Mouse (Mus musculus) embryonic facial prominence, embryonic 14.5 days (tissue): Measurements from ENCODE around the gene Aen. TPM values are rescaled to one million over a fixed set of nuclear protein-coding genes. Genes with fewer than 3 reads are reported as not detected.

ENCODE experiments used
- ATAC-seq: fragments of 200-750 bp; cut with Nextera tagmentation; 2 replicates; pipeline ENCODE4 v1.8.0; 2017; ENCODE audit warnings: low read depth, moderate number of reproducible peaks, moderate TSS enrichment
- DNase-seq: peaks from one replicate; pipeline ENCODE4 v3.0.0-alpha.2; 2015; ENCODE audit warnings: low spot score
- H3K27ac ChIP-seq: fragments of 300-500 bp; sonication (generic); replicated peaks from 2 replicates; pipeline ENCODE4 v1.5.1; 2014; ENCODE audit warnings: low read depth, mild to moderate bottlenecking, low read length, moderate library complexity
- H3K27me3 ChIP-seq: fragments of 300-500 bp; sonication (generic); replicated peaks from 2 replicates; pipeline ENCODE4 v1.6.1; 2014; ENCODE audit warnings: low read length; ENCODE audit not compliant: control insufficient read depth, insufficient read depth
- H3K36me3 ChIP-seq: fragments of 300-500 bp; sonication (generic); 2 replicates; pipeline ENCODE4 v1.6.1; 2014; ENCODE audit warnings: low read length, mixed read lengths; ENCODE audit not compliant: control insufficient read depth, insufficient read depth
- H3K4me1 ChIP-seq: fragments of 300-500 bp; sonication (generic); 2 replicates; pipeline ENCODE4 v1.6.1; 2014; ENCODE audit warnings: antibody characterized with exemption, low read length; ENCODE audit not compliant: control insufficient read depth, insufficient read depth
- H3K4me2 ChIP-seq: fragments of 300-500 bp; sonication (generic); 2 replicates; pipeline ENCODE4 v1.6.1; 2014; ENCODE audit warnings: low read depth, mild to moderate bottlenecking, low read length, moderate library complexity, mixed read lengths
- H3K4me3 ChIP-seq: fragments of 300-500 bp; sonication (generic); 2 replicates; pipeline ENCODE4 v1.5.1; 2014; ENCODE audit warnings: low read depth, mild to moderate bottlenecking, low read length
- H3K9ac ChIP-seq: fragments of 300-500 bp; sonication (generic); 2 replicates; pipeline ENCODE4 v1.6.1; 2014; ENCODE audit warnings: low read depth, mild to moderate bottlenecking, low read length, moderate library complexity, mixed read lengths
- H3K9me3 ChIP-seq: fragments of 300-500 bp; sonication (generic); 2 replicates; pipeline ENCODE4 v1.6.1; 2016; ENCODE audit warnings: low read length; ENCODE audit not compliant: control insufficient read depth
- WGBS: fragments of 180-500 bp; shearing (Covaris S2); extraction: QIAGEN DNeasy Blood & Tissue Kit; methylation state at CpG from one replicate; pipeline ENCODE4 v1.1.7; 2014; 5-methylcytosine and 5-hydroxymethylcytosine counted together
- polyA plus RNA-seq: library from polyadenylated mRNA; unstranded; fragments of >200 nt; fragmentation: Nextera tagmentation; extraction: Ambion mirVana; gene quantifications from 2 replicates; pipeline ENCODE4 v1.2.1, GENCODE M21; 2014

Gene Aen
- polyA plus RNA-seq, 1 experiment from 2014 or later = 31.8 TPM

DNA sequence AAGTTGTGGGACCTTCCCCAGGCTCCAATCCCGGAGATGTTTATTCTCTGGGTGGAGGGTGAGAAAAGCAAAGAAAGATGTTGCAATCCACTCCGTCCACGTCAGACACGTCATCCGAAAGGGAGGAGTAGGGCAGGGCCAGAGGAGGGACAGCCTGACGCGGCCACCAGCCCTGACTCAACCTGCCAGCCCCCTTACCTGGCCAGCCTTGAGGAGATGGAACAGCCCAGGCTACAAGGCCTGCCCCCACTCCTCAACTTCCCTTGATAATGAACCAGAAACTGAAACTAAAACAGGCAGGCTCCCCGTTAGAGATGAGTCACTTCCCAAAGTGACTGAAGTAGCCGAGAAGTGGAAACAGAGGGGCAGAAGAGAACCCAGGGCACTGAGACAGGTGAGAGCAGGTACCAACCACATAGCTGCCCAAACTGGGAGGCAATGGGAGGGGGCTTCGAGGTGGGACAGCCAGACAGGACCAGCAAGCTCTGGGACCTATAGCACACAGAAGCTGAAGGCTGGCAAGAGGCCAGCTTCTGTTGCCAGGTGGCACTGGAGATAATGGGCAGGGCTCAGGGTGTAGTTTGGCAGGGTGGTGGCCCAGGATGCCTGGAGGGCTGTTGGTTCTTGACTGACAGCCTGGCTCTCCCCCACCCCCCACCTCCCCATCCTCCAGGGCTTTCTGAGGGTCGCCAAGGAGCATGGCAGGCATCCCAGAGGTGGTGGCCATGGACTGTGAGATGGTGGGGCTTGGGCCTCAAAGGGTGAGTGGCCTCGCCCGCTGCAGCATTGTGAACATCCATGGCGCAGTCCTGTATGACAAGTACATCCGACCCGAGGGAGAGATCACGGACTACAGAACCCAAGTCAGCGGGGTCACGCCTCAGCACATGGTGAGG lies 18.2 kb downstream of the Aen start:
- peaks cover 13% of the 10 kb centered on the region; the same call in 1 of the 2 replicates for H3K4me1 ChIP-seq
- H3K27me3 ChIP-seq = no peaks in the 10 kb centered on the region
- peak overlapping the region; percentile 18; the same call in 1 of the 2 replicates for H3K4me2 ChIP-seq

DNA sequence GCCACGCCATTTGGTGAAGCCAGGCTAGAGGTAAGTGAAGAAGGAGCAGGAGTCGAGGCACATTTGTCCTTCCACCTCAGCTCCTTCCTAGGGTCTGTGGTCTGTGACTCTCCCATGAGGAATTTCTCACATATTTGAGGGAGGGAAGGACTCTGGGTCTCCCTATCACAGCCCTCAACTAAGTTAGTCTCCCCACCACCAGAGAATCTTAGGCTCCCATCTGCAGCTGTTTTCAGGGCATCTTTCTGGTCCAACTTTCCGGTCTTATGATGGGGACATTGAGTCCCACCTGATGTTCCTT lies 18.8 kb downstream of the Aen start:
- Histone ChIP-seq H3K27ac (no peak overlapping the region), H3K27me3 (no peaks in the 10 kb centered on the region), H3K4me2 (no peak overlapping the region), H3K4me1 (peaks cover 13% of the 10 kb centered on the region; the same call in 1 of the 2 replicates), H3K9ac (no peak overlapping the region), H3K36me3 (peaks cover 6% of the 10 kb centered on the region; the same call in 1 of the 2 replicates), H3K9me3 (no peaks in the 10 kb centered on the region), H3K4me3 (no peak overlapping the region)
- 78% methylated on average over 3 of the region's 3 CpGs for WGBS
- ATAC-seq = no peak
- no peak for DNase-seq

More for the DNA sequence above, 18.2 kb downstream of the Aen start:
- 80% methylated on average over 19 of the region's 19 CpGs for WGBS
- Histone ChIP-seq H3K27ac (no peak overlapping the region), H3K4me3 (no peak overlapping the region), H3K9ac (no peak overlapping the region), H3K9me3 (no peaks in the 10 kb centered on the region), H3K36me3 (peaks cover 11% of the 10 kb centered on the region; the same call in 1 of the 2 replicates)
- DNase-seq (peak; percentile 36), ATAC-seq (peak; percentile 36; the same call in 1 of the 2 replicates)

DNA sequence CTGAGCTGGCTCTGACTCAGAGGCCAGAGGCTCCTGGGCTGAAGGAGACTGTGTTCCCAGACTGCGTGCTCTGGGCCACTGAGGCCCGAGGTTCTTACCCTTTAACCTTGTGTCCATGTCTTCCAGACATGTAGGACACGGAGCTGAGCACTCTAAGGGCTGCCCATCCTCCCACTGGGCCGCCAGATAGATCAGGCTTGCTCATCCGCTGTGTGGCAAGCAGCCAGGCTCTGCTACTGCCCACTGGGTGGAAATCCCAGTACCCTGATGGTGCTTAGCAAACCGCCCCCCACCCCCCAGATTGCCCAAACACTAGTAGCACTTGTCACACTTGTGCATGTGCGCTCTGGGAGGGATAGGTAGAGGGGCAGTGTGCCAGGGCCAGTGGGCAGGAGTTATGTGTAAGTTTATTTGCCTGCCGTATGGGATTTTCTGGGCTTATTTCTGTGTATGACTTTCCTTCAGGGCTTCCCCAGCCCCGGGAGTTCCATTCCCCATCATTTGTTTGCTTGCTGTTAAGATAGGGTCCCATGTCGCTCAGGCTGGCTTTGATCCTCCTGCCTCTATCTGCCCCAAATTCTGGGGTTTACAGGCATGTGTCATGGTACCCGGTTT lies 19.3 kb downstream of the Aen start:
- Histone ChIP-seq H3K9ac (no peak overlapping the region), H3K4me3 (no peak overlapping the region), H3K27ac (no peak overlapping the region), H3K4me1 (peaks cover 13% of the 10 kb centered on the region; the same call in 1 of the 2 replicates), H3K9me3 (no peaks in the 10 kb centered on the region), H3K36me3 (0 out of 2 replicates have a peak, but pooled peaks cover under 1% of the 10 kb centered on the region), H3K4me2 (no peak overlapping the region), H3K27me3 (no peaks in the 10 kb centered on the region)
- ATAC-seq (no peak), DNase-seq (no peak)
- WGBS = 83% methylated on average over 10 of the region's 11 CpGs

DNA sequence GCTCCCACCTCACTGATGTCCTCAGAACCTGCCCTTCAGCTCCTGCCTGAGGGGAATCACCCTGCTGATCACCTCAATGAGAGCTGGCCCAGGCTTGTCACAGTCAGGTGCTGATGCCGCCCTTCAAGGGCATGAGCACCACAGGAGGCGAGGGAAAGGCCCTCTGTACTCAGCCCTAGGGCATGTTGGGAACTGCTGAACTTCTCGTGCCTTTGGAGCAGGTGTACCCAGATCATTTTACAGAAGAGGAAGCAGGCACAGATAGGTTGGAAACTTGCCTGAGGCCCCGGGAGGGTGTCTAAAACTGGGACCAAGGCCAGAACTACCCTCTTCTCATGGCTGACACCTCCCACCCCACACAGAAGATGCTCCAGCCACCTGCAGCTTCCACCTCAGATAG lies 23.0 kb downstream of the Aen start:
- no peaks in the 10 kb centered on the region for H3K27me3 ChIP-seq
- ATAC-seq (peak; percentile 74), DNase-seq (peak; percentile 74)
- no peak overlapping the region for H3K4me3 ChIP-seq
- H3K9me3 ChIP-seq = no peaks in the 10 kb centered on the region
- H3K27ac ChIP-seq = no peak overlapping the region
- no peaks in the 10 kb centered on the region for H3K4me1 ChIP-seq
- 37% methylated on average over 4 of the region's 4 CpGs for WGBS
- H3K36me3 ChIP-seq = no peaks in the 10 kb centered on the region
- no peak overlapping the region for H3K9ac ChIP-seq
- H3K4me2 ChIP-seq = no peak overlapping the region

DNA sequence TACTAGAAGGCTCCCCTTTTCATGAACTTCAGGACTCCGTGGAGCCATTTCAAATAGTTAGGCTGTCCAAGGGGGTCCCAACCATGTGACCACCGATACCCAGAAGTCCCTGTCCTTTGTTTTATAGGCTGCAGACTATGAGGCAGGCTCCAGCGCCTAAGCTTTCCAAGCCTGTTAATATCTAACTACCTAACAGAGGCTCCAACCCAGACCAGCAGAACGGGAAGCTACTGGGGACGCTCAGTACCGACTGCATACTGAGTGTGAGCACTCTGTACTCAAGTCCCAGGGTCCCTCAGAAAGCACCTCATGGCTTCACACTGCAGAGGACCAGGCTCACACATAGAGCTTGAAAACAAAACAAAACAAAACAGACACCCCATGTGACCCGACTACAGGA lies 26.9 kb downstream of the Aen start:
- 79% methylated on average over 7 of the region's 7 CpGs for WGBS
- Histone ChIP-seq H3K27me3 (no peaks in the 10 kb centered on the region), H3K4me1 (0 out of 2 replicates have a peak, but pooled peaks cover 5% of the 10 kb centered on the region), H3K36me3 (no peaks in the 10 kb centered on the region), H3K4me2 (no peak overlapping the region), H3K9ac (no peak overlapping the region), H3K4me3 (no peak overlapping the region), H3K27ac (no peak overlapping the region), H3K9me3 (no peaks in the 10 kb centered on the region)
- ATAC-seq (no peak), DNase-seq (no peak)

DNA sequence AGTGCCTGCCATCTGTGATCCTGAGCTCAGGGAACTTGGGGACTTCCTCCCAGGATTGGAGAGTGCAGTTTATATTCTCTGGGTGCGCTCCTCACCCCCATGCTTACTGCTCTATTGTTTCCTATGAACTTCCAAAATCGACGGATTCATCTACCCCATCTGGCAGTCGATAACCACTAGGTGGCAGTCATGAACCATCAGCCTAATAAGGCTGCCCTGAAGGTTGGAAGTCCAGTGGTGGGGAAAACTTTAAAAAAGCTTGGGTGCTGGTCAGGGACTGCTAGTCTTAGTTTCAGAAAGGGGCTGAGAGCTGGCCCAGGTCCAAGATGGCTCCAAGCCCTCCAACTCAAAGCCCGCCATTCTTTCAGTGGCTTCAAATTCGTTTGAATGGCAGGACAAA lies 28.6 kb downstream of the Aen start:
- Histone ChIP-seq H3K4me2 (no peak overlapping the region), H3K27me3 (no peaks in the 10 kb centered on the region), H3K9ac (no peak overlapping the region; the same call in 1 of the 2 replicates), H3K27ac (no peak overlapping the region), H3K9me3 (no peaks in the 10 kb centered on the region), H3K36me3 (no peaks in the 10 kb centered on the region), H3K4me3 (no peak overlapping the region), H3K4me1 (0 out of 2 replicates have a peak, but pooled peaks cover 5% of the 10 kb centered on the region)
- DNase-seq (peak; percentile 87), ATAC-seq (peak; percentile 56; the same call in 1 of the 2 replicates)
- 5% methylated on average over 6 of the region's 6 CpGs for WGBS

DNA sequence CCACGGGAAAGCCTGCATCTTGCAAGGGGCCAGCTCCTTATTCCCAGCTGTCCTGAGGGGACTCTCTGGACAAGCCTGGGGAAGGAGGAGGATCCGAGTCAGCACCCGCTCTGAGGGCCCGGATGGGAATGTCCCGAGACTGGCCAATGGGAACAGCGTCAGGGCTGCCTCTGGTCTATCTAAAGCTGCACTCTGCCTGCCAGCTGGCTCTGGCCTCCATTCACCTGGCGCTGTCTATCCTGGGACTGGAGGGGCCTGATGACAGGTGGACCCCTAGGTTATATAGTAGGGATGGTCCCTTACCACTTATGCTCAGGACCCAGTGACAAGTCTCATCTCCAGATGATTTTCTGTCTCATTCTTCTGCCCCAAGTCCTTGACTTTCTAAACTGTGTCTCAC lies 29.1 kb downstream of the Aen start:
- ATAC-seq (peak; percentile 44; the same call in 1 of the 2 replicates), DNase-seq (no peak)
- Histone ChIP-seq H3K4me3 (no peak overlapping the region), H3K9me3 (no peaks in the 10 kb centered on the region), H3K9ac (no peak overlapping the region; the same call in 1 of the 2 replicates), H3K27ac (no peak overlapping the region), H3K27me3 (no peaks in the 10 kb centered on the region), H3K36me3 (no peaks in the 10 kb centered on the region), H3K4me2 (no peak overlapping the region), H3K4me1 (0 out of 2 replicates have a peak, but pooled peaks cover 5% of the 10 kb centered on the region)
- WGBS = 58% methylated on average over 7 of the region's 7 CpGs

DNA sequence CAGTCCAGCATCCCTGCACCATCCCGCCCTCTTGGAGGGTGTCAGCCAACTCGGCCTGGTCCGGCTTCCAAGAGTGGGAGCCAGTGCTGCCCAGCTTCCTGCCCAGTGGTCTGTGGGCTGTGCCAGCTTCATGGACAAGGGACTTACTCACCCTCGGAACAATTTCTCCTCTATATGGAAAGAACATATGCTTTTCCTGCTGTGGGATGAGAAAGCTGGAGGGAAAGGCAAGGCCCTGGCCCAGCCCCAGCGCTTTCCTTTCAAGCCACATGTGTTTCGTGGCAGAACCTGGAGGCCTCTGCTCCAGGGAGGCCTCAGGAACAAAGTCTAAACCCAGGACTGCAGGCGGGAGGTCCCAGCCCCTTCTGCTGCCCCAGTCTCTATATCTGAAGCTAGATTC lies 30.0 kb downstream of the Aen start:
- H3K4me3 ChIP-seq = no peak overlapping the region
- H3K36me3 ChIP-seq = no peaks in the 10 kb centered on the region
- H3K4me2 ChIP-seq = no peak overlapping the region
- DNase-seq (no peak), ATAC-seq (peak; percentile 28)
- 0 out of 2 replicates have a peak, but pooled peaks cover 5% of the 10 kb centered on the region for H3K4me1 ChIP-seq
- H3K9ac ChIP-seq = 0 out of 2 replicates have a peak overlapping the region, but pooled peaks have one; percentile 10
- WGBS = 53% methylated on average over 7 of the region's 7 CpGs
- H3K27me3 ChIP-seq = no peaks in the 10 kb centered on the region
- H3K9me3 ChIP-seq = no peaks in the 10 kb centered on the region
- H3K27ac ChIP-seq = peak overlapping the region; percentile 66
